Mouse (Mus musculus) hindbrain, embryonic 11.5 days (tissue): ENCODE results near the gene Inpp4a. TPM values are rescaled to one million over a fixed set of nuclear protein-coding genes. Genes with fewer than 3 reads are reported as not detected.

ENCODE experiments used
- ATAC-seq: fragments of 200-750 bp; cut with Nextera tagmentation; 2 replicates; pipeline ENCODE4 v1.8.0; 2017; ENCODE audit warnings: mild to moderate bottlenecking, moderate TSS enrichment, moderate library complexity; ENCODE audit not compliant: low FRiP score
- DNase-seq: peaks from one replicate; pipeline ENCODE4 v3.0.0-alpha.2; 2015; ENCODE audit warnings: low spot score
- H3K27ac ChIP-seq: fragments of 300-500 bp; sonication (generic); 2 replicates; pipeline ENCODE4 v1.5.1; 2014; ENCODE audit warnings: mild to moderate bottlenecking, low read depth, low read length
- H3K27me3 ChIP-seq: fragments of 300-500 bp; sonication (generic); 2 replicates; pipeline ENCODE4 v1.6.1; 2014; ENCODE audit warnings: mild to moderate bottlenecking, low read length, moderate library complexity, mixed read lengths; ENCODE audit not compliant: control insufficient read depth, insufficient read depth
- H3K36me3 ChIP-seq: fragments of 300-500 bp; sonication (generic); 2 replicates; pipeline ENCODE4 v1.6.1; 2014; ENCODE audit warnings: mild to moderate bottlenecking, low read length, moderate library complexity, mixed read lengths; ENCODE audit not compliant: control insufficient read depth, insufficient read depth
- H3K4me1 ChIP-seq: fragments of 300-500 bp; sonication (generic); replicated peaks from 2 replicates; pipeline ENCODE4 v1.6.1; 2014; ENCODE audit warnings: low read length, mixed read lengths; ENCODE audit not compliant: control insufficient read depth, insufficient read depth
- H3K4me2 ChIP-seq: fragments of 300-500 bp; sonication (generic); replicated peaks from 2 replicates; pipeline ENCODE4 v1.6.1; 2014; ENCODE audit warnings: mild to moderate bottlenecking, low read depth, low read length
- H3K4me3 ChIP-seq: fragments of 300-500 bp; sonication (generic); 2 replicates; pipeline ENCODE4 v1.5.1; 2014; ENCODE audit warnings: low read depth, low read length
- H3K9ac ChIP-seq: fragments of 300-500 bp; sonication (generic); 2 replicates; pipeline ENCODE4 v1.6.1; 2014; ENCODE audit warnings: low read depth, low read length
- H3K9me3 ChIP-seq: fragments of 300-500 bp; sonication (generic); 2 replicates; pipeline ENCODE4 v1.6.1; 2016; ENCODE audit warnings: low read length; ENCODE audit not compliant: control insufficient read depth
- WGBS: fragments of 180-500 bp; shearing (Covaris S2); extraction: QIAGEN DNeasy Blood & Tissue Kit; methylation state at CpG from one replicate; pipeline ENCODE4 v1.1.7; 2014; 5-methylcytosine and 5-hydroxymethylcytosine counted together
- polyA plus RNA-seq: library from polyadenylated mRNA; unstranded; fragments of >200 nt; fragmentation: Nextera tagmentation; extraction: Ambion mirVana; gene quantifications from 2 replicates; pipeline ENCODE4 v1.2.1, GENCODE M21; 2014

The Inpp4a gene
- polyA plus RNA-seq, 1 experiment from 2014 or later = 27.2 TPM

- ATAC-seq = no peak
- 92% methylated on average over 7 of the region's 7 CpGs for WGBS
- no peaks in the 10 kb centered on the region for H3K27me3 ChIP-seq
These were observed 157.9 kb downstream of the Inpp4a start for GRCm38 (mm10) chr1:37457546-37457945.

More at GRCm38 (mm10) chr1:37457546-37457945, 157.9 kb downstream of the Inpp4a start:
- H3K4me3 ChIP-seq = no peak overlapping the region
- no peak overlapping the region for H3K9ac ChIP-seq
- H3K9me3 ChIP-seq = no peaks in the 10 kb centered on the region
- H3K4me1 ChIP-seq = no peaks in the 10 kb centered on the region
- no peak overlapping the region for H3K4me2 ChIP-seq
- H3K27ac ChIP-seq = no peak overlapping the region
- DNase-seq = no peak
- no peaks in the 10 kb centered on the region for H3K36me3 ChIP-seq

Other genes with a start within 250 kb of the Inpp4a start
- gene Cnga3, start 85.4 kb upstream of the Inpp4a start, polyA plus RNA-seq = not detected in 2 replicates
- gene Coa5, start 130.2 kb downstream of the Inpp4a start, polyA plus RNA-seq = 56.8 and 58.2 TPM in 2 replicates
- gene Unc50, start 130.3 kb downstream of the Inpp4a start, polyA plus RNA-seq = 121 and 128 TPM in 2 replicates
- gene Mgat4a, start 241.2 kb downstream of the Inpp4a start, polyA plus RNA-seq = 4.4 and 8.7 TPM in 2 replicates